Mouse (Mus musculus) c-Kit-positive CD71-negative TER-119-negative erythroid progenitor cells, embryonic 14.5 days (primary cell): ENCODE data around the gene Rab17.

Experiments
- DNase-seq: peaks from one replicate; pipeline ENCODE4 v3.0.0-alpha.2; 2013; ENCODE audit warnings: low read depth

Rab17 gene

GRCm38 (mm10) chr1:90969347-90969784, at the start of gene Rab17:
Gene Rab17 (minus strand): TSS chr1:90969661.
- no peak for DNase-seq

GRCm38 (mm10) chr1:91017111-91017758, 47.8 kb upstream of the Rab17 start:
- no peak for DNase-seq

GRCm38 (mm10) chr1:91015571-91015970, 46.1 kb upstream of the Rab17 start:
- no peak for DNase-seq

- no peak for DNase-seq
Measured at GRCm38 (mm10) chr1:91013803-91014202, 44.3 kb upstream of the Rab17 start.

GRCm38 (mm10) chr1:91011336-91011735, 41.9 kb upstream of the Rab17 start:
- no peak for DNase-seq

GRCm38 (mm10) chr1:91010716-91011115, 41.3 kb upstream of the Rab17 start:
- no peak for DNase-seq

- no peak for DNase-seq
Measured at GRCm38 (mm10) chr1:91010216-91010615, 40.8 kb upstream of the Rab17 start.

- DNase-seq, result no peak
Measured at GRCm38 (mm10) chr1:91009266-91009665, 39.8 kb upstream of the Rab17 start.

- no peak for DNase-seq
Measured at GRCm38 (mm10) chr1:91008746-91009145, 39.3 kb upstream of the Rab17 start.

GRCm38 (mm10) chr1:91008147-91008682, 38.8 kb upstream of the Rab17 start:
- no peak for DNase-seq

GRCm38 (mm10) chr1:91006708-91007107, 37.2 kb upstream of the Rab17 start:
- DNase-seq, result no peak

GRCm38 (mm10) chr1:91006037-91006436, 36.6 kb upstream of the Rab17 start:
- no peak for DNase-seq

GRCm38 (mm10) chr1:91003522-91004253, 34.2 kb upstream of the Rab17 start:
- no peak for DNase-seq

GRCm38 (mm10) chr1:91002641-91003040, 33.2 kb upstream of the Rab17 start:
- no peak for DNase-seq

- no peak for DNase-seq
Measured at GRCm38 (mm10) chr1:91001871-91002539, 32.5 kb upstream of the Rab17 start.

- DNase-seq, result no peak
Measured at GRCm38 (mm10) chr1:91001101-91001500, 31.6 kb upstream of the Rab17 start.

- no peak for DNase-seq
Measured at GRCm38 (mm10) chr1:90999911-91000601, 30.6 kb upstream of the Rab17 start.

GRCm38 (mm10) chr1:90998891-90999611, 29.6 kb upstream of the Rab17 start:
- no peak for DNase-seq

GRCm38 (mm10) chr1:90998268-90998890, 28.9 kb upstream of the Rab17 start, which contains the start of gene Lrrfip1:
Gene Lrrfip1 (plus strand): TSS chr1:90998737.
- DNase-seq, result no peak

GRCm38 (mm10) chr1:90997641-90998040, 28.2 kb upstream of the Rab17 start:
- no peak for DNase-seq

GRCm38 (mm10) chr1:90997136-90997535, 27.7 kb upstream of the Rab17 start:
- DNase-seq, result no peak
